Mouse (Mus musculus) hindbrain, postnatal 0 days (tissue): ENCODE data around the gene Arhgap31. TPM values are rescaled to one million over a fixed set of nuclear protein-coding genes. Genes with fewer than 3 reads are reported as not detected.
A peak's percentile ranks its signal among the peaks of the same experiment; 100 is the strongest.

ENCODE experiments used
- ATAC-seq: fragments of 200-750 bp; cut with Nextera tagmentation; 2 replicates; pipeline ENCODE4 v1.8.0; 2017; ENCODE audit warnings: mild to moderate bottlenecking, moderate TSS enrichment, moderate library complexity
- DNase-seq: peaks from one replicate; pipeline ENCODE4 v3.0.0-alpha.2; 2015; ENCODE audit warnings: low spot score
- H3K27ac ChIP-seq: fragments of 300-500 bp; sonication (generic); 2 replicates; pipeline ENCODE4 v1.5.1; 2014; ENCODE audit warnings: mild to moderate bottlenecking
- H3K27me3 ChIP-seq: fragments of 300-500 bp; sonication (generic); 2 replicates; pipeline ENCODE4 v1.6.1; 2014; ENCODE audit warnings: low read length, mixed read lengths; ENCODE audit not compliant: insufficient read depth
- H3K36me3 ChIP-seq: fragments of 300-500 bp; sonication (generic); 2 replicates; pipeline ENCODE4 v1.6.1; 2014; ENCODE audit warnings: low read length, mixed read lengths; ENCODE audit not compliant: insufficient read depth
- H3K4me1 ChIP-seq: fragments of 300-500 bp; sonication (generic); 2 replicates; pipeline ENCODE4 v1.6.1; 2014; ENCODE audit warnings: antibody characterized with exemption, low read length, mixed read lengths; ENCODE audit not compliant: insufficient read depth
- H3K4me2 ChIP-seq: fragments of 300-500 bp; sonication (generic); 2 replicates; pipeline ENCODE4 v1.6.1; 2014; ENCODE audit warnings: low read depth, mild to moderate bottlenecking, low read length, moderate library complexity, mixed read lengths
- H3K4me3 ChIP-seq: fragments of 300-500 bp; sonication (generic); 2 replicates; pipeline ENCODE4 v1.5.1; 2014; ENCODE audit warnings: low read length
- H3K9ac ChIP-seq: fragments of 300-500 bp; sonication (generic); replicated peaks from 2 replicates; pipeline ENCODE4 v1.6.1; 2014; ENCODE audit warnings: mild to moderate bottlenecking, low read length, moderate library complexity, mixed read lengths
- H3K9me3 ChIP-seq: fragments of 300-500 bp; sonication (generic); 2 replicates; pipeline ENCODE4 v1.6.1; 2016; ENCODE audit warnings: low read length, mixed read lengths
- CTCF ChIP-seq: IDR thresholded peaks from 2 replicates; pipeline ENCODE4 v1.5.1; 2016; ENCODE audit warnings: antibody characterized with exemption, control low read depth, low read depth
- WGBS: fragments of 180-500 bp; shearing (Covaris S2); extraction: QIAGEN DNeasy Blood & Tissue Kit; methylation state at CpG from one replicate; pipeline ENCODE4 v1.1.7; 2014; 5-methylcytosine and 5-hydroxymethylcytosine counted together
- polyA plus RNA-seq: library from polyadenylated mRNA; unstranded; fragments of >200 nt; fragmentation: Nextera tagmentation; extraction: Ambion mirVana; gene quantifications from 2 replicates; pipeline ENCODE4 v1.2.1, GENCODE M21; 2015
- total RNA-seq: library from RNA; depleted of rRNA; stranded (reverse); fragments of >200 nt; gene quantifications from 2 replicates; pipeline ENCODE4 v1.2.3, GENCODE M21; 2014; rRNA removed

Arhgap31 gene
- total and polyA plus RNA-seq, 2 experiments from 2014 or later, result 4.6 to 12.7 TPM

DNA sequence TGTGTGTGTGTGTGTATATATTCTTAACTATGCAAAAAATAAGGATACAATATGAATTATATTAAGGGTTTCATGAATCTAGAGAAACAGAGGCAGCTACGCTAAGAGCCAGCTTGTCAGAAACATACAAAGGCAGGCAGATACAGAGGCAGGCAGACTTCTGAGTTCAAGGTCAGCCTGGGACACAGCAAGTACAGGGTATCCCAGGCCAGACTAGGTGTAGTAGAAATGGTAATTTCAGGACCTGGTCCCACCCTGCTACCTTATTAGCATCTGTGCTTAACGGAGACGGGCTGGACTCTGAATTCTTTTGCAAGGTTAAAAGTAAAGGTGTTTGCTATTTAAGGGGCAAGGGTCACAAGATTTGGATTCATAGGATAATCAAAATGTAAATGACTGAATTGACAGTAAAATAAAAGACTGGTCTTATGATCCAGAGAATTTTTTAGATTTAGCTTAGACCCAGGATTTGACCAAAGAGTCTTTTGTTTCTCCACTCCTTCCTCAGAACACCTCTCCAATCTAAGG lies 154.8 kb downstream of the Arhgap31 start, which contains the start of gene Tmem39a:
Gene Tmem39a, plus strand, starts transcription at position 478 of the 528 bp plus-strand sequence.
- H3K36me3 ChIP-seq, result no peaks in the 10 kb centered on the region
- 83% methylated on average over 3 of the region's 3 CpGs for WGBS
- ATAC-seq (no peak), DNase-seq (no peak)
- no peak within 1 kb of the TSS for H3K4me3 ChIP-seq
- no peak within 1 kb of the TSS for H3K27ac ChIP-seq
- H3K27me3 ChIP-seq, result peaks cover 4% of the 10 kb centered on the region; the same call in 1 of the 2 replicates
- H3K4me1 ChIP-seq, result no peaks in the 10 kb centered on the region
- H3K4me2 ChIP-seq, result no peak within 1 kb of the TSS
- TF ChIP-seq CTCF, result no peak
- H3K9ac ChIP-seq, result no peak within 1 kb of the TSS
- no peaks in the 10 kb centered on the region for H3K9me3 ChIP-seq

DNA sequence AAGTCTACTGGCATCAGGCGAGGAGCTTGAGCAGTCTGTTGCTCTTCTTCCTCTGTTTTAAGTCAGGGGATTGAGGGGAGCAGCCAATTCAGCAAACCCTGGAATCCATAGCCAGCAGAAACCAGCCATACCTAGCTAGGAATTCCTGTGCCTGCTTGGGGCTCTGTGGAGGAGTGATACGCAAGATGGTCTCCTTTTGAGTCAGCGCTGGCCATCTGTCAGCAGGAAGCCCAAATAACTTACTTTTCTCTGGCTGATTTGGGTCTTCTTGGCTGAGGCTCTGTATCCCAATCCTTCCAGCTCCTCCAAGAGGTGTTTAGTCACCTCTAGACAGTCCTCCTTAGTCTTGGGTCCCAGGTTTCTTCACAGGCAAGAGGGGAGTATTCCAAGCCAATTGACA lies 157.1 kb downstream of the Arhgap31 start:
- Histone ChIP-seq H3K9ac (no peak overlapping the region), H3K4me3 (no peak overlapping the region), H3K4me1 (no peaks in the 10 kb centered on the region), H3K27ac (no peak overlapping the region), H3K4me2 (no peak overlapping the region), H3K27me3 (peaks cover 5% of the 10 kb centered on the region; the same call in 1 of the 2 replicates), H3K36me3 (no peaks in the 10 kb centered on the region), H3K9me3 (no peaks in the 10 kb centered on the region)
- WGBS, result 83% methylated on average over 3 of the region's 3 CpGs
- no peak for TF ChIP-seq CTCF
- DNase-seq, result no peak
- no peak for ATAC-seq

GRCm38 (mm10) chr16:38549479-38550396 lies 163.3 kb downstream of the Arhgap31 start, which contains the start of gene Poglut1:
TSS of gene Poglut1 (minus strand) at chr16:38550258.
- H3K4me1 ChIP-seq, result peaks cover 14% of the 10 kb centered on the region
- DNase-seq (peak; percentile 92), ATAC-seq (peak; percentile 97)
- H3K4me2 ChIP-seq, result peak within 1 kb of the TSS; percentile 78
- WGBS, result 3% methylated on average over 54 of the region's 54 CpGs
- peak within 1 kb of the TSS; percentile 90 for H3K4me3 ChIP-seq
- peak within 1 kb of the TSS; percentile 95 for H3K9ac ChIP-seq
- no peak for TF ChIP-seq CTCF
- peaks cover 5% of the 10 kb centered on the region; the same call in 1 of the 2 replicates for H3K27me3 ChIP-seq
- H3K36me3 ChIP-seq, result peaks cover 14% of the 10 kb centered on the region
- H3K9me3 ChIP-seq, result no peaks in the 10 kb centered on the region
- H3K27ac ChIP-seq, result peak within 1 kb of the TSS; percentile 88

Other genes starting within 250 kb of the Arhgap31 start
- 18.0 and 24.1 TPM in 2 replicates for gene Timmdc1, start 190.6 kb downstream of the Arhgap31 start, total RNA-seq
- 26.3 and 27.9 TPM in 2 replicates for gene Timmdc1, start 190.6 kb downstream of the Arhgap31 start, polyA plus RNA-seq
- 35.8 and 48.5 TPM in 2 replicates for gene Poglut1, start 163.0 kb downstream of the Arhgap31 start, total RNA-seq
- gene Poglut1, start 163.0 kb downstream of the Arhgap31 start, polyA plus RNA-seq, result 37.1 and 40.4 TPM in 2 replicates
- 13.5 and 27.2 TPM in 2 replicates for gene Tmem39a, start 154.6 kb downstream of the Arhgap31 start, total RNA-seq
- 15.4 and 17.6 TPM in 2 replicates for gene Tmem39a, start 154.6 kb downstream of the Arhgap31 start, polyA plus RNA-seq
- gene B4galt4, start 29.0 kb upstream of the Arhgap31 start, total RNA-seq, result 25.8 and 31.6 TPM in 2 replicates
- gene B4galt4, start 29.0 kb upstream of the Arhgap31 start, polyA plus RNA-seq, result 30.2 and 31.7 TPM in 2 replicates
- gene Upk1b, start 87.1 kb upstream of the Arhgap31 start, total RNA-seq, result 0.54 and 1.2 TPM in 2 replicates
- gene Upk1b, start 87.1 kb upstream of the Arhgap31 start, polyA plus RNA-seq, result 1.7 and 2.0 TPM in 2 replicates
- gene 4930435E12Rik, start 115.5 kb upstream of the Arhgap31 start, total RNA-seq, result not detected in 2 replicates
- gene 4930435E12Rik, start 115.5 kb upstream of the Arhgap31 start, polyA plus RNA-seq, result not detected in 2 replicates
- gene Igsf11, start 179.4 kb upstream of the Arhgap31 start, total RNA-seq, result 20.5 and 24.5 TPM in 2 replicates
- gene Igsf11, start 179.4 kb upstream of the Arhgap31 start, polyA plus RNA-seq, result 4.9 and 5.8 TPM in 2 replicates